Mouse (Mus musculus) right cerebral cortex, adult 18-20 months (tissue): ENCODE results near the gene Slc35f1.

Experiments
- DNase-seq: peaks from one replicate; pipeline ENCODE4 v3.0.0; 2022; ENCODE audit warnings: mixed read lengths

Gene Slc35f1

GRCm38 (mm10) chr10:52690334-52690991 lies at the start of gene Slc35f1:
Gene Slc35f1 (plus strand): TSS chr10:52690533.
- peak; percentile 84 for DNase-seq

GRCm38 (mm10) chr10:52671234-52671633 lies 19.1 kb upstream of the Slc35f1 start:
- DNase-seq = no peak

- DNase-seq = peak; percentile 41
Measured at GRCm38 (mm10) chr10:52690992-52691731, 829 bp downstream of the Slc35f1 start.

GRCm38 (mm10) chr10:52703688-52704087 lies 13.4 kb downstream of the Slc35f1 start:
- DNase-seq = no peak

GRCm38 (mm10) chr10:52704101-52705051 lies 14.0 kb downstream of the Slc35f1 start:
- DNase-seq = peak; percentile 59

GRCm38 (mm10) chr10:52709482-52709881 lies 19.1 kb downstream of the Slc35f1 start:
- DNase-seq = no peak

GRCm38 (mm10) chr10:52712166-52712565 lies 21.8 kb downstream of the Slc35f1 start:
- DNase-seq = peak; percentile 41

- no peak for DNase-seq
Measured at GRCm38 (mm10) chr10:52714557-52714956, 24.2 kb downstream of the Slc35f1 start.

- peak; percentile 72 for DNase-seq
Measured at GRCm38 (mm10) chr10:52715146-52715545, 24.8 kb downstream of the Slc35f1 start.

GRCm38 (mm10) chr10:52718199-52718917 lies 28.0 kb downstream of the Slc35f1 start:
- no peak for DNase-seq

GRCm38 (mm10) chr10:52726674-52727073 lies 36.3 kb downstream of the Slc35f1 start:
- no peak for DNase-seq

- DNase-seq = no peak
Measured at GRCm38 (mm10) chr10:52742671-52743379, 52.5 kb downstream of the Slc35f1 start.

- no peak for DNase-seq
Measured at GRCm38 (mm10) chr10:52743831-52744230, 53.5 kb downstream of the Slc35f1 start.

- DNase-seq = no peak
Measured at GRCm38 (mm10) chr10:52748028-52748597, 57.8 kb downstream of the Slc35f1 start.

GRCm38 (mm10) chr10:52755949-52756679 lies 65.8 kb downstream of the Slc35f1 start:
- DNase-seq = no peak

GRCm38 (mm10) chr10:52757496-52758260 lies 67.3 kb downstream of the Slc35f1 start:
- no peak for DNase-seq

GRCm38 (mm10) chr10:52758589-52758988 lies 68.3 kb downstream of the Slc35f1 start:
- peak; percentile 26 for DNase-seq

GRCm38 (mm10) chr10:52760527-52760926 lies 70.2 kb downstream of the Slc35f1 start:
- no peak for DNase-seq

GRCm38 (mm10) chr10:52779926-52780485 lies 89.7 kb downstream of the Slc35f1 start:
- DNase-seq = peak; percentile 31
